Mouse (Mus musculus) left cerebral cortex, postnatal 14 days (tissue): ENCODE measurements around the gene Sdccag8. TPM values are rescaled to one million over a fixed set of nuclear protein-coding genes. Genes with fewer than 3 reads are reported as not detected.
"Not testable (repeated sequence)": the region's sequence is repeated elsewhere in the genome, so short reads cannot be mapped to it uniquely, and the experiment has no call there.

Experiments used
- DNase-seq, 2 experiments: peaks; one replicate each; pipeline ENCODE4 v3.0.0; 2021 to 2022; ENCODE audit warnings: low spot score in 2 of 2, mixed read lengths in 1 of 2
- intact Hi-C: fragments of 180-260 bp; cut with DNase I; formaldehyde crosslinking; loops from one replicate; pipeline ENCODE4 v1.15.1; 2025
- total RNA-seq, 2 experiments: library from RNA; stranded (reverse); gene quantifications; 2 replicates each; pipeline ENCODE4 v1.2.3; 2021

Gene Sdccag8
- total RNA-seq, 2 experiments from 2014 or later: 10.6 to 13.6 TPM

DNA sequence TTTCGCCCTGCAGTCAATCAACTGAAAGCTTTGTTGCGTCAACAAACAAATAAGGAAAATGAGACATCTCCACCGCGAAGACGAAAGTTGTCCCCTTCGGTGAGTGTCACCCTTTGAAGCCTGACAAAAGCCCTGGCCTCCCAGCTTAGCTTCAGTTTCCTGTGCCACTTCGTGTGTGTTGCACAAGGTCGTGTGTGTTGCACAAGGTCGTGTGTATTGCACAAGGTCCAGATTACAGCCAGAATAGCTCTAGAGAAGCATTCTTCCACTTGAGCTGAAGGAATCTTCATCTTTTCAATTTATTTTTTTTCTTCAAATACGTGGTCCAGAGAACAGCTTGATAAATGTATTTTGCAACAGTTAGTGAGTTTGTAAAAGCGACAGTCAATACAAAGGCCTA, 11.7 kb downstream of the Sdccag8 start:
- intact Hi-C loops: no loop called here
- no peak for DNase-seq

DNA sequence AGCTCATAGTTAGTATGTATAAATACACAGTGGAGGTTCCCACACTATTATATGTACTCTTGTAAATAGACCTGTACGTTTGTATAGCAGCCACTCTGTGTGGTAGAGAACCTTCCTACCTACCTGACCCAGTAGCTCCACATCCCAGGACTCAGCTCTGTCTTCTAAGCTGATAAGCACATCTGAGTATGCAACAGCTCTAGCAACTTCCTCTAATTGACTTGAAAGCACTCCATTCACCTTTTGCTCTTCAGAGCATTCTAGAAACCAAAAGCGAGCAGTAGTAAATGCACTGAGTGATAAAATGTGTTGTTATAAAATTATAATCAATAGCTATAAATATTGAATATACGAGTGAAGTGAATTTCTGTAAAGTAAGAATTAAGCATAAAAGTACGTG, 12.5 kb downstream of the Sdccag8 start:
- no peak for DNase-seq
- intact Hi-C loops: no loop called here

DNA sequence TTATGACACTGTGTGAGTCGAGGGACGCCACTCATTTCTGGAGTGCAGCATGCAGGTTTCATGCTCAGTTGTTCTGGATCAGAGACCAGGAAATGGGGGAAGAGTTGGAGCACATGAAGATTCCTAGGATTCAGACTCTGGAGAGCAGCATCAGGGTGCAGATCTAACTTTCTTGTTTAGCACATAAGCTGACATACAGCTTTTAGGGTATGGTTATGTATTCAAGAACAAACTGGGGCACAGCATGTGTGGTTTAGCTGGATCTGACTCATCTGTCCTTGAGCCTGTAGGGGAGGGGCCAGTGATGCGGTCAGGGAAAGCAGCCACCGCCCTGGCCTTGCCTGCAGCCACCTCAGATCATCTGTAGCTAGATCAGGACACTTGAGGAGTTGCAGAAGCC, 12.9 kb downstream of the Sdccag8 start:
- intact Hi-C loops: no loop called here
- DNase-seq: no peak

DNA sequence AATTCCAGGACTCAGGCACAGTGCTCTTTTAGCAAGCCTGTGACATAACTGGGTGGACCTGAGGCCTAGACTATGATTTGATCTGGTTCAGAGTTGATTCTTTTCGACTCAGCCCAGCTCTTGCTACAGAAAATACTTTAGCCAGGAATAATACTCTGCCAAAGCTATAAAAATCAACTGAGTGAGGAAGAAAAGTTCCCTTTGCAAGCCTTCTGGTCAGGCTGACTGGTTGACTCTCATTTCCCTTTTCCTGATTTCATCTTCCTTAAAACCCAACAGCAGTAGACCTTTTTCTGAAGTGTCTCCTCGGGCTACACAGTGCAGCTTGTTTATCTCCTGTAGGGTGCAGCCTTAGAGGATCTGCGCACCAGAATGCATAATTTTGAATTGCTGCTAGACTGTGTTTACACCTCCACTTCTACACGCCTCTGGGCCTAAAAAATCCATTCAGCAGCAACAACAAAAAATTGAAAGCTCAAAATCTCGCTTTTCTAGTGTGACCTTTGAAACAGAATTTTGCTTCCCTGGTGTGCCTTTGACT, 13.6 kb downstream of the Sdccag8 start:
- DNase-seq: no peak
- intact Hi-C loops: no loop called here

DNA sequence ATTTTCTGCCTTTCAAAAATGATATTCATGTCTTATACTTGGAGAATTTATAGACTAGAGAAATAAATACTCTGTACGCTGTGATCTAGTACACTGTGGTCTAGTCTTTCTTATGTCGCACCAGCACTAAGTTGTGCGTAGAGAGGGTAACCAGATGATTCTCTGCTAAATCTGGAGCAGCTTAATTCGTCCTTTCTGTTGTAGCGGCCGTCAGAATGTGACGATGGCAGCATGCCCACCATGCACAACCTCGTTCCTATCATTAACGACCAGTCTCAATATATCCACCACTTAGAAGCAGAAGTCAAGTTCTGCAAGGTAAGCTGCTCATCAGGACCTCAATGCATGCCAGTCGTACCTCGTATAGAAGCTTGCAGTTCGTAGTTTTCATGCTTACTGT, 14.2 kb downstream of the Sdccag8 start:
- DNase-seq: peak in 1 of 2 experiments; percentile 37
- intact Hi-C loops: no loop called here

DNA sequence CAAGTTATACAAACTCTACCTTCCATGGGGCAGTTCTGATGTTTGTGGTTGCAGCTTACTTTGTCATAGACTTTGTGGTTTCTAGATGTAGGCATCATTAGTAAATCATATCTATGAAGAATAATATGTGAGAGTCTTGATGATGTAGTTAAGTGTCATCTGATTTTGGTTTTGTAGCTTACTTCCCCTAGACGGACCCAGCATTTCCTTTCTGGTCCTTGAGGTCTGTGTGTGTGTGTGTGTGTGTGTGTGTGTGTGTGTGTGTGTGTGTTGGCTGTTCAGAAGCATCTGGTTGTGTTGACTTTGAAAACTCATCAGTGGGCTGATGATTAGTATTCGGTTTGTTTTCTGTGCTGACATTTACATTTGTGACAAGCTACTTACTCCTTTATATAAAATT, 17.6 kb downstream of the Sdccag8 start:
- intact Hi-C loops: no loop called here
- DNase-seq: no peak

DNA sequence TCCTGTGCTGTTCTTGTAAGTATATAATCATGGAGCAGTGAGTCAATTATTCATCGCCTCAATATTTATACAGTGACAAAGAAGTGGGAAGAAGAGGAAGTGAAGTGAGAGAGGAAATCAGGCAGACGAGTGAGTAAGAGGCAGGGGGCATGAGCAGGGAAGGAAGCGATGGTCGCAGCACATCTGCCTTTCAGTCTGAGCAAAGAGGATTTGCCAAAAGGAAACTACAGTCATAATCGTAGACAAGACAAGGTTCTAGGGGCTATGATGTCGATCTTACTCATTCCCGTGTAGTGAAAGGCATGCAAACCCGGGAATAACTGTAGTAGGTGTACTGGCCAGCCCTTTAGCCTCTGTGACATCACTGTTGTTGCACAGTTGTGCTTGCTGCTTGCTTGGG, 18.1 kb downstream of the Sdccag8 start:
- intact Hi-C loops: no loop called here
- DNase-seq: no peak

DNA sequence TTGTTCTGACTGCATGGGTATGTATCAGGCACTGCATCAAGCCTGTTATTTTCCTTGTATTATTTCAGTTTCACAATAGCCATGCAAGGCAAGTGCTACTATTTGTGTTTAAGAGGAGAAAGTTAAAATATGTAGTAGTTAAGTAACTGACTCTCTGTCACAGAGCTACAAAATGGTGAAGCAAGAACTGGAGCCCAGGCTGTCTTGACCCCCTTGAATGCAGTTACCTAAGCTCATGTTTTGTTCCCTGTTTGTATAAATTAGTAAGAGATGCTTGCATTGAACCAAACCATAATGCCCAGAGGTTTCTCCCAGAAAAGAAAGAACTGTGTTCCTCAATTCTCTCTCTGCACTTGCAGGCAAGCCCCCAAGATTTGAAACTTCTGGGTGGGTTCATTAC, 18.8 kb downstream of the Sdccag8 start:
- no peak for DNase-seq
- intact Hi-C loops: no loop called here

DNA sequence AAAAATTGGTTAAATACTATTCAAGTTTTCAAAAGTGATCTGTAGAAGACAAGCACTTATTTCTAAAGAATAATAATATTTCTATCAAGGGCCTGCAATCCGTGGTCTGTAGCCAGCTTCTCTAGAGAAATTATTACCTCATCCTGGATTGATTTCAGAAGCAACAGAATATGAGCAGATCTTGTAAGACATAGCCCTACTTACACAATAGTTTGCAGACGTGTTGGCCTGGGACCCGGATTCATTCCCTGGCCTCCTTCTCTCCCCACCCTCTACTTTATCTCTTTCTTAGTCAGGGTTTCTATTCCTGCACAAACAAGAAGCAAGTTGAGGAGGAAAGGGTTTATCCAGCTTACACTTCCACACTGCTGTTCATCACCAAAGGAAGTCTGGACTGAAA, 19.5 kb downstream of the Sdccag8 start:
- intact Hi-C loops: no loop called here
- no peak for DNase-seq

DNA sequence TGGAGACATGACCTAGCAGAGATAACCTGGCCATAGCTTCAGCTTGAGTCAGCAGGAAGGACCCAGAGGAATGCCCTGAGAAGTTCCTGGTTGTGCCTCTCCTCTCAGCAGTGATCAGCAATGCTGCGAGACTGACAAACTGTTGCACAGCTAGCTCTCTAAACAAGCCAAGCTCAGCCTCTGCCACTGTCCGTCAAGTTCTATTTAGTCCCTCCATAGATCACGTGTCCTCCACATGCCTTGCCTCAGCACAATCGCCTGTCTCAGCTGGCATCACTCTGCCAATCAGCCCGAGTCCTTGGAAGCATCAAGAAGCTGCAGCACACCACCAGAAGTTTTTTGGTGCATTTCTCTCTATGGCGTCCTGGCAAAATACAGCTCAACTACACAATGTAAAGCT, 20.4 kb downstream of the Sdccag8 start:
- DNase-seq: no peak
- intact Hi-C loops: no loop called here

DNA sequence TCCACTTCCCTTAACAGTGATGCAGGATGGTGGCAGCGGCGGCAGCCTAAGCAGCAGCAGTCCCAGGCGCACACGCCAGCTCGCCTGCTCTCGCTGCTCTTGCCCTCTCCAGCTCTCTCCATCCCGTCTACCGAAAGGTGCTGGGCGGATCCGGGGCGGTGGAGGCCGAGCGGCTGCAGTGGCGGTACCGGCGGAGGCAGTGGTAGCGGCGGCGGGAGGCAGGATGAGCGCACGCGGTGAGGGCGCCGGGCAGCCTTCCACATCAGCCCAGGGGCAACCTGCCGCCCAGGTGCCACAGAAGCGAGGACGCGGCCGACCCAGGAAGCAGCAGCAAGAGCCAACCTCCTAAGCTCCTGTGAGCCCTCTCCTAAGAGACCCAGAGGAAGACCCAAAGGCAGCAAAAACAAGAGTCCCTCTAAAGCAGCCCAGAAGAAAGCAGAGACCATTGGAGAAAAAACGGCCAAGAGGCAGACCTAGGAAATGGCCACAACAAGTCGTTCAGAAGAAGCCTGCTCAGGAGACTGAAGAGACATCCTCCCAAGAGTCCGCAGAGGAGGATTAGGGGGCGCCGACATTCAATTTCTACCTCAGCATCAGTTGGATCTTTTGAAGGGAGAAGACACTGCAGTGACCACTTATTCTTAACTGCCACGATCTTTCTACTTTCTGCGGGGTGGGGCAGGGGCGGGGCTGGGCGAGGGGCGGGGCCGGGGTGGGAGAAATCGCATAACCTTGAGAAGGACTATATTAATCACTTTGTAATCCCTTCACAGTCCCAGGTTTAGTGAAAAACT, 21.2 kb downstream of the Sdccag8 start:
- intact Hi-C loops: no loop called here

DNA sequence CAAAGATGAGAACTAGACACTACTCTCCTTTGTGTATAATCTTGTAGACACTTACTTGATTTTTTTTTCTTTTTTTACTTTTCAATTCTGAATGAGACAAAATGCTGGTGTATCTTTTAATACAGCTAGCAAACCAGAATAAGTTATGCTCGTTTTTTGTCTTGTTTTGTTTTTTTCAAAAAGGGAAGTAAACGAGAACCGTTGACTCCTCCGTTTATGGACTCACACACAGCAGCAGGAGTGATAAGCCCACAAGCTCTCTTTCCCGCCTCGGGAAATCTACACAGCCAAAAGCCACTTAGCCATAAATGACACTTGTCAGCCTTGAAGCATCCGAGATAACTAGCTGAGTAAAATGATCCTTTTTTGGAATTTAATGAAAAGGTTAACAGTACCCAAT, 22.1 kb downstream of the Sdccag8 start:
- intact Hi-C loops, DNase-seq: not testable (repeated sequence)

More for the DNA sequence above, 21.2 kb downstream of the Sdccag8 start:
- no peak for DNase-seq

DNA sequence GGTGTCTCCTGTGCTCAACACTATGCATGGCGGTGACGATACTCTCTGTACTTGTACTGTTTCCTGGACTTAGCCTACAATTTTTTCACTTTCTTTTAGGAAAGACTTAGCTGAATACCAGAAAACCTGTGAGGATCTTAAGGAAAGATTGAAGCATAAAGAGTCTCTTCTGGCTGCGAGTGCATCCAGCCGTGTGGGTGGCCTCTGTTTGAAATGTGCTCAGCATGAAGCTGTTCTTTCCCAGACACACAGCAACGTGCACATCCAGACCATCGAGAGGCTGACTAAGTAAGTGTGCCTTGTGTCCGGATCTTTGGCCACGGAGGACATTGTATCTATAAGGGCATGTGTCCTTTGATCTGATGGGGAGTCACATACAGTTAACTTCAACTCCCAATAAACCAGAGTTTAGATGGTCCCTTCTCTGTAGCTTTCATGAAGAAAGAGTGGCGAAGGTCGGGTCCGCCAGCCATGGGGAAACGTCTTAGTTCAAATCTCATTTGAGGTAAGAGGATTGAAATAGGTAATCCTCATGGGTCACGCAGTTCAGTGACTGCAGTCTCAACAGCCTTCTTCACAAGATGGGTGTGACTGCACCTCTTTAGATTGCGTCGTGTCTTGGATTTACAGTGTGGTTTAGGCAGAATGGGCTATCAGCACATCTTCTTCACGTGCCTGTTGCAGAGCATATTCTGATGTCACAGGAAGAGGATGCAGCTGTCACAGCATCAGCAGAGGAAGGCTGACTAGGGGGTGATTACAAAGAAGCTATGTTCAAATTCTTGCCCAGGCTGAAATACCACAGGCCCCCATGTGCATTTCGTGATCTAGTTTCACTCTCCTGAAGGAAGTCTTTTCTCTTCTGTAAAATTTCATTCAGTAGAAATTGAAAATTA, 30.9 kb downstream of the Sdccag8 start:
- DNase-seq: no peak
- intact Hi-C loops: no loop called here

DNA sequence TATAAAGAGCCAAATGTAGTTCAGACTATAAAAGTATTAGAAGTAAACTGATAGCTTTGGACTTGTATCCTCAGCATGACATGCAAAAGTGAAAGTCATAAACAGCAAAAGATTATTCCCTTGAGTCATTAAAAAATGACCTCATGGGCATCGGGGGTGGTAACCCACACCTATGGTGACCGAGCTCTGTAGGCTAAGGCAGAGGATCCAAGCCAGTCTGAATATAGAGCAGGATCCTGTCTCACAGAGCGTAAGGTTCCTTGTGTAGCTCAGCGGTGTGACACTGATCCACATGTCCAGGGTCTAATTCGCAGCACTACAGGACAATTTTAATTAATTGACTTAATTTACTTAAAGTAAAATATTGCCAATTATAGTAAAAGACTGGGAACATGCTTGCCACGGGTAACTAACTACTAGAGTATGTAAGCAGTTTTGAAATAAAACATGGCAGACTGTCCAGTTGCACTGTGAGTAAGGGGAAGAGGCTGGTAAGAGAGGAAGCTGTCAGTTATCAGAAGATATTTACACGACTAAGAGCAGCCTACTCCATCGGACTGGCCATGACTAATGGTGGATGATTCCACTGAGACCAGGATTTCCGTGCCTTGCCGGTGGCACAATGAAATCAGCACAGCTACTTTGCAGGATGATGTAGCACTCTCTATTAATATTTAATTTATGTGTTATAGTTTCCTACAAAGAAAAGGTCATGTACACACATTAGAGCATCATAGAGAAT, 32.8 kb downstream of the Sdccag8 start:
- no peak for DNase-seq
- intact Hi-C loops: no loop called here

DNA sequence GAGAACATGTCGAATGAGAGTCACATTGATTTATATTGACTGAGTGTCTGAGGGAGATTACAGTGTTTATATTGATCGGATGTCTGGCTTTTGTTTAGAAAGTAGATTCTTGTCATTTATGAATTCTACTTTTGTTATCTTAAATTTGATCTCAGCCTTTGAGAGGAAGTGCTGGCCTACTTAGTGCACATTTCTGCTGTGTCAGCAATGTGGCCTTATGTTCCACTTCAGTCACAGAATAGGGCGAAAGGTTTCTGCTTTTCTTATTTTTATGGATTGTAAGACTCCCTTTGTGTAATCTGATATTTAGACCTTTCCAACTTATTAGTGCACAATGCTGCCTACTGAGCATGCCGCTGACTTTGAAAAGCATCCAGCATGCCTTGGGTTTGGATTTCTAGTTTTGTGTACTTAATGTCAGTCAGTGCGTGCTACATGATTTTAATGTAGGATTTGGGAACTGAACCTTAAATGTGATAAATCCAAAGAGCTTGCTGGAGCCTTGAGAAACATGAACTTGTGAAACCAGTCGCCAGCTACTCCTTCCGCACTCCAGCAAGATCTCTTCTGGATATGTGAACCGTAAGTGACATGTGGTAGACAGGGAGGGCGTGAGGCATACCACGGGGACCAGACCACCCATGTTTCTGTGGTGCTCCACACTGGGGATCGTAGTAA, 34.3 kb downstream of the Sdccag8 start:
- intact Hi-C loops: no loop called here
- DNase-seq: no peak

DNA sequence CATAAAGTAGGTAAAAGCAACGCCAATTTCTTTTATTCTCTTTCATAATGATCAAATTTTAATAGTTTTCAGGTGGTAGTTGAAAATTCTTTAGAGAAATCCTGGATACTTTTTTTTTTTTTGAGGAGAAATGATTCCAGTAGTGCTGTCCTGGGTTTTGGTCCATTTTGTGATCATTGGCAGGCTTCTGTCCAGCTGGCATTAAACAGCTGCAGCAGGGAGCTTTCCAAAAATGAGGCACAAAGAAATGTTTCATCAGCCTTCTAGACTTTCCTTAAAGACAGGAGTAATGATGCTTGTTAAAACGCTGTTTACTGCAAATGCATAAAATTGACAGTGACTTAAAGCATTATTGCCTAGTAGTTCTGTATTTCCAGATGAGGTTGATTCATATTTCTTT, 34.9 kb downstream of the Sdccag8 start:
- intact Hi-C loops: no loop called here
- DNase-seq: no peak

DNA sequence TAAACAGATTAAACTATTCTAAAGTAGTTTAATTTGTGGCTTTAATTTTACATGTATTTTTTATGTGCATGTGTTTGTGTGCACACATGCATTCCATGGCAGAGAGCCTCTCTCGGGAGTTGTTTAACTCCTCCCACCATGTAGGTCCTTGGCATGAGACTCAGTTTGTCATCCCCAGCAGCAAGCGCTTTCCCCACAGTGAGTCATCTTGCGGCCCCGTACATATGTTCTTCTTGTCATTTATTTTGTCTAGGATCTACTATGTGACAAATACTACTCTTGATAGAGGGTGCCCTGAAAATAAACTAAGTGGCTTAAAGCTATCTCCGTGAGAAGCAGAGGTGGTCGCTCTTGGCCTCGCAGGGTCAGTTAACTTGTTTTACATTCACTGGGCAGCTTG, 36.9 kb downstream of the Sdccag8 start:
- intact Hi-C loops: no loop called here
- DNase-seq: no peak

DNA sequence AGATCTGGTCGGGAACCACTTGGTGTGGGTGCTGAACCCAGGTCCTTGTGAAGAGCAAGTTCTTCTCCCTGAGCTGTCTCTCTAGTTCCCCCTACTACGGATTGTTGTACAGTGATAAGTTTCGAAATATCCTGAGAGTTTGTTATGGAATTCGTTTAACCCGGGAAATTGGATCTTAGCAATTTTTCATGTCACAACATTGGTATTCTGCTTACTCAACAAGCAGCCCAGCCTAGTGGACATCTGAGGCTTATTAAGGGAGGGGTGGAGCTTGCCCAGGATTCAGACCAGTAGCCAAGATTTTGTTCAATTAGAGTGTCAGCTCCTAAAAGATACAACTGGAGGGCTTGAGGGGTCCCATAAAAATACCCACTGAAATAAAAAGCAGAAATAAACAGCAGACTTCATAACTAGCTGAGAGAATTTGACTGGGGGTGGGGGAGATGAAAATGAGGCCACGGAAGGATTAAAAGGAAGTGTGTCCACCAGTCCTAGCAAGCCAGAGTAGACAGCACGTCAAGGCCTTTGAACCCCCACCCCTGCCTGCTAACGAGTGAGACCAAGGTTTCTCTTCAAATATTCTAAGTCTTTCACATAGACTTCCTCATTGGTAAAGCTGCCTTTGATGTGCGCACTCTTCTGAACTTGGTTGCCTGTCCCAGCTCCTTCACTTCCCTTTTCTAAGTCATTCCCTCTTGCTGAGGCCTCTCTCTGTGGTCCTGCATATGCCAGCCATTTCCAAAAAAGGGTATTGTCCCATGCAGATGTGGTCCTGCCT, 38.5 kb downstream of the Sdccag8 start:
- DNase-seq: no peak
- intact Hi-C loops: no loop called here
